Mouse (Mus musculus): ENCODE data around the gene Mindy4b-ps.
A peak's percentile ranks its signal among the peaks of the same experiment; 100 is the strongest.
"Not testable (repeated sequence)": the region's sequence is repeated elsewhere in the genome, so short reads cannot be mapped to it uniquely, and the experiment has no call there.

Mindy4b-ps gene

DNA sequence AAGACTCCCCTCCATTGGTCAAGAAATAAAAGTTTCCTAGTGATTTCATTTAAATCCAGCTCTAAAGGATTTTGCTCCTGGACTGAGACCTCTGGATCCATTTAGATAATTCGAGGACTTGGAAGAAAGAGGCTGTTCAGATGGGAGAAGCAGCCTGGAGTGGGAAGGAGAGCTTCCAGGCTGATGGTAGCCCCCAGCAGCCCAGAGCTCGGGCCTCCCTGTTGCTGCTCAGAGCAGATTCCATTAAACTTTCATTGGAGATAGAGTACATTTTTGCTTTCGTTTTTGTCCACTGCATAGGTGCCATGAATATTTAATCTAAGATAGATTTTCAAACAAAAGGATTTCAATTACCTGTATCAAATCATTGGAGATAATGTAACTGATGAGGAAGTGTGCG is at the start of gene Mindy4b-ps:
Gene Mindy4b-ps (minus strand): TSS at position 101 of the 400 bp plus-strand sequence.
- DNase-seq (ENCODE audit: low read depth, low spot score), result no peak

DNA sequence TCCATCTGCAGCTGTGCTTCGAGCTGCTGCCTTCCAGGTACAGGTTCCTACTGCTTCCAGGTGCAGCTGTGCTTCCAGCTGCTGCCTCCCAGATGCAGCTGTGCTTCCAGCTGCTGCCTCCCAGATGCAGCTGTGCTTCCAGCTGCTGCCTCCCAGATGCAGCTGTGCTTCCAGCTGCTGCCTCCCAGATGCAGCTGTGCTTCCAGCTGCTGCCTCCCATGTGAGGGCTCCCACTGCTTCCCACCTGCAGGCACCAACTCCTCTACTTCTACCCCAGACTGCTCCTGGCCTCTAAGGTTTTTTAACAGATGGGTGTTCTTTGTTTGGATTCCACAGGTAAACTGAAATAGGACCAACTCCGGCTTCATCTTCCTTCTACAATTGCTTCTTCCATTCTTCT is 49.8 kb upstream of the Mindy4b-ps start:
- DNase-seq (ENCODE audit: low read depth, low spot score), result not testable (repeated sequence)

DNA sequence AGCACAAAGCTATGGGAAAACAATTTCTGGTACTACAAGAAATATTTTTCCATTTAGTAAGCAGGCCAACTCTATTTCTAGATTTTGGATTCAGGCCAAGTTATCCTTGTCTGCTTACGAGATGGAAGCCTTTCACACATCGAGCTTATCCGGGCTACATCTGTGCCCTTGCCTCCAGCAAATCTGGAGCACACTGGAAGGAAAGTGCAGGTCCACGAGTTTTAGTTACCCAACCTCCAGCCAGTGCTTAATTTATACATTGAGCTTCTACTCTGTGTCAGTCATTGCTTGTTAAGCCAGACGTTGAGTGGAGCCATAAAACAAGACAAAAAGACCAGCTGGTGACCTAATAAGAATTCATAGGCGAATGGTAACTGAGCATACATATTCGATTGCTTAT is 43.6 kb upstream of the Mindy4b-ps start:
- no peak for DNase-seq (ENCODE audit: low read depth, low spot score)

DNA sequence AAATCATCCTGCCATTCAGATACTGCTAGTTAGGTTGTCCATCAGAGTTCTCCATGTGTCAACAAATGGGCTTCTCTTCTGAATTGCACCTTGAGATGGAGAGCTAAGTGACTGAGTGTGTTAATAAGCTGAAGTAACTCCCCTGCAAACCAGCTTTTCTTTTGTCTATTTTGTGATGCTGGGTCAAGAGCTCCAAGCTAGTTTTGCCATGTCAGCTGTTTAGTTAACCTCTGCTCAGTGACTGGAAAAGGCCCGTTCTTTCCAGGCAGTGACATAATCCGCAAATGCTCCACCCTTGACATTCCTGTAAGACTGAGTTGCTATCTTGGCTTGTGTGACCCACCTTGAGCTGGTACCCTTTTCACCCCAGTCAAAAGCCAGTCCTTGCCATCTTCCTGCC is 40.9 kb upstream of the Mindy4b-ps start:
- DNase-seq (ENCODE audit: low read depth, low spot score), result no peak

DNA sequence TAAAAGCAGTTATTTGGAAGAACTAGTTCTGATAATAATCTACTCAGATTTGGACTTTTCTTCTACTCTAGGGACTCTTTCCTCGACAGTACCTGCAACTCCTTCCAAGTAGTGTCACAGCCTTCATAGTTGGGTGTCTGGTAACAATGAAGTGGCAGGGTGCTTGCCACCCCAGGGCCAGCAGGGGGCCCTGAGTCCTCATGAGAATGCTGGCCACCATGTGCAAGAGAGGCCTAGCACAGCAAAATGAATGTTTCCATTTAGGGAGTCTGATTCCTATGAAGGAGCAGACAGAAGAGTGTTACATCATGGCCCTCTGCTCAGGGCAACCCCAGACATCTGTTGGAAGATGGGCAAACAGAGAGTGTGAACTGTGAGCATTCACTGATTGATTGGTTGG is 21.3 kb upstream of the Mindy4b-ps start:
- peak; percentile 40 for DNase-seq (ENCODE audit: low read depth, low spot score)

DNA sequence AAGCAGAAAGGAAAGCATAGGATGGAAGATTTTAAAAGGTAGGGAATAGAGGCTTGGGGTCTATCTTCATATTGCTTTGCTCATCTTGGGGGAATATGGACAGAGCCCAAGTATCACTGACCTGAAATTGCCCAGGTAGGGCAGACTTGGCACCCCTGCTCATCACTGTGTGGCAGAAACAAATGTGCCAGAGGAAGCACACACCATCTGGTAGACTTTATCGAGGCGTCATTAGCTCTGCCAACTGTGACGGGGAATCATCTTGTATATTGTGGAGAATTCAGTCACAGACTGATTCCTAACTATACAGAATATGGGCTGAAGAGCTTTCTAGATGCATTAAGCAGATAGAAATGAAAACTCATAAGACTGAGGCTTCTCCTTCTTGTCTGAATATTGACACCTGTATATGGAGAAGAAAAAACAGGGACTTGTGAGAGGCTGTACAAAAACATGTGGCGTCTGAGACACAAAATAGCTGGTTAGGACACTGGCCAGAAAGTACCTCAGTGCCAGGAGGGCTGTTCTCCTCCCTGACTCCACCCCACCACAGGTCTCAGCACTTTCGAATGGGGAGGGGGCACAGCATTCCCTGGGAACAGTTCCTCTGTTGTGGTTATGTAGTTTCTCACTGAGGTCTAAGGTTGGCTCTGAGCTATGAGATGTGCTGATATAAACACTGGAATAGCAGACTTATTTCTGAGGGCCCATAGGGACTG is 11.5 kb upstream of the Mindy4b-ps start:
- DNase-seq (ENCODE audit: low read depth, low spot score), result no peak

DNA sequence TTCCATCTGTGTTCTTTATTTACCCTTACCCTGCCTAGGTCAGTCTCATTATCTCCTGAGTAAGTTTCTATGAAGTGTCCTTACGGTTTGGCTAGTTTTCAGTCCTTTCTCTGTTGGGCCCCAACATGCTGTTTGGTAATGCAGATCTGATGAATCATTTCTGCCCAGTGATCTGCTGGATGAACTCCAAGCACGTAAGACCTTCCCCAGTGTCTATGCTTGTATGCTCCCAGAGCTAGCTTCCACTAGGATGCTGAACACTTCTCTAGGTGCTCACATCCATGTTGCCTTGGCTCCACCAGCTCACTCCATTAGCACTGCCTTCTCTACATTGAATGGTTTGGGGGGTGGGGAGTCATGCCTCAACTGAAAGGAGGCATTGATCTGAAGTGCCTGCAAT is 10.8 kb upstream of the Mindy4b-ps start:
- no peak for DNase-seq (ENCODE audit: low read depth, low spot score)

DNA sequence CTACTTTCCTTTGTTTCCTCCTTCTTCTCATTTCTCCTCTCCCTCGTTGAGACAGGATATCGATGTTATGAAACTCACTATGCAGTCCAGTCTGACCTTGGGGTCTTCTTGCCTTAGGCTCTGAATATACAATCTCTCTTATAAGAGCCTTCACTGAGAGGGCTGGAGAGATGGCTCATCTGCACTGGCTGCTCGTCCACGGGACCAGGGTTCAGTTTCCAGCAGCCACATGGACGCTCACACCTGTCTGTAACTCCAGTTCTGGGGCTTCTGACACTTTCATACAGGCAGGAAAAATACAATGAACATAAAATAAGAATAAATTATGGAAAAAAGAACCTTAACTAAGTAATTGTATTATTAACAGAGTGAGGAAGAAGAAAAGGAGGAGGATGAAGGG is 9.5 kb upstream of the Mindy4b-ps start:
- DNase-seq (ENCODE audit: low read depth, low spot score), result no peak

DNA sequence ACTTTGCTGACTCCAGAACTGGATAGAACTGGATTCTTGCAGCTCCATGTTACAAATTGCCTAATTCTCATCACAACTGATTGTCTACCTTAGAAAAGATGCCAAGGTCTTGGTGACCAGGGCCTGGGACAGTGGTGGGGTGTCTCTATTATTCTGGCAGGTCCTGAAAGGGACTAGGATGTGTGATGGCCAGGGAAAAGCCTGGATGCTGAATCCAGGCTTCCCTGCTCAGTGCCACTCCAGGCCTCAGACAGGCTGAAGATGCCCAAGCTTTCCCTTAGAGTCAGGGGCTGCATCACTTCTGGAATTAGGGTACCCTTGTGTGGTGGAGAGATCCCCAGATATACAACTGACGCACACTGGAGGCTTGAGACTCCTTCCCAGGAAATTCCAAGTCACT is 7.8 kb upstream of the Mindy4b-ps start:
- no peak for DNase-seq (ENCODE audit: low read depth, low spot score)

DNA sequence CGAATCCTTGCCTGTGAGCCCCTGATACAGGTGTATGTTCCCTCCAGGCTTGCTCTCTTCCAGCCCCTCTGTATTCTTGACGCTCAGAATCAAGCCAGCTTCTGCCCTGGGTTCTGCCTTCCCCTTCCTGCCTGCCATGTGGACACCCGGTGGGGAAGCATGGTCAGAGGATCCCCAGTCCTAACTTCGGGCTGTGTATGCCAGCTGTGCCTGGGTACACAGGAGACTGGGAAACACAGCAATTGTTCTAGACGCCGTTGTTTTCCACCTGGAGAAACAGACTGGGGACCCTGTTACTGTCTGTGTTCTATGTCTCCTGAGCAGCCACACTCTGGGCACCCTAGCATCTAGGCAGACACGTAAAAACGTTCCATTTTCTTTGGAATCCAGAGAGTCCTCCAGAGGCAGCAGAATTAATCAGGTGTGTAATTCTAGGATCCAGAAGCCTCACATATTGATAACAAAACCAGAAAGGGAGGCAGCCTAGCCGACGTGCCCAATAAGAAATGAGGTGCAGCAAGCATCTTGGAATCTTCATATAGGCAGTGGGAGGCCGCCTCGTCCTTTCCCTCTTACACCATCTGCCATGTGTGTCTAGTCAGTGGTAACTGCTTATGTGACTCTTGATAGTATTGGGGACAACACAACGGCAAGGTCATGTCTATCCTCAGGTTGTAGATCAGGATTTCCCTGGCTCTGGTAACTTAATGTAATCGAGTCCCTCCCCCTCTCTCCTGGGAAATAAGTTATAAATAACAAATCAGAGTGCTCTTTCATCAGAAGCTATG is 6.4 kb upstream of the Mindy4b-ps start:
- no peak for DNase-seq (ENCODE audit: low read depth, low spot score)

DNA sequence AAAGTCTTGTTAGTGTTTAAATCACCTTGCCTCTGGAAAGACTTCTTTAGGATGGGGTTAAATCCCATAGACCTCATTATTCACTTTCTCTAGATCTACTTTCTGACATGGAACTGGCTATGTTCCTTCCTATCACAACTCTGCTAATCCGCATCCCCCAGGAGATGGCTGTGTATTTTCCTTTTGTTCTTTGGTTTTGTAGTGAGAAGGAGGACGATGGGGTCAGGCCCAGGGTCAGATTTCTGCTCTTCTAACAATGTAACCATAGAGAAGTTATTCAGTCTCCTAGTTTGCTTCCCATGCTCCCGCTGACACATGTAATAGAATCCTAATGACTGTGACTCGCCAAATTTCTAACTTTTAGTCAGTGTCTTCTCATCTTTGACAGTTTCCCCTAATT is 4.2 kb upstream of the Mindy4b-ps start:
- DNase-seq (ENCODE audit: low read depth, low spot score), result no peak

DNA sequence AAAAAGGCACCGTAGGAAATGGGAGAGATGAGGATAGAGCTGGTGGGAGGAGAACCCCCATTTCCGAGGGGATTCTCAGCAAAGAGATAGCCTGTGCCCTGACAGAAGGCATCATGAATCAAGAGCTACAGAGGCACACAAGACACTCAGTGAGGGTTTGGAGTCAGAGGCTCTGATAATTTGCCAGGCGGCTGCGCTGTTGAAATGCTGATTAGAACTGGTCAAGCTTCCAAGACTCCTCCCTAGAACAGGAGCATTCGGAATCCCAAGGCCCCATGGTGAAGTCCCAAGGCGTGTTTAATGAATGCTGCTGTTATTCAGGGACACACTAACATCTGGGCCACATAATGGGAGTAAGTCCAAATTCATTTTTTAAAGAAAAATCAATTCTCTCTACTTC is 4.8 kb downstream of the Mindy4b-ps start:
- DNase-seq (ENCODE audit: low read depth, low spot score), result no peak

DNA sequence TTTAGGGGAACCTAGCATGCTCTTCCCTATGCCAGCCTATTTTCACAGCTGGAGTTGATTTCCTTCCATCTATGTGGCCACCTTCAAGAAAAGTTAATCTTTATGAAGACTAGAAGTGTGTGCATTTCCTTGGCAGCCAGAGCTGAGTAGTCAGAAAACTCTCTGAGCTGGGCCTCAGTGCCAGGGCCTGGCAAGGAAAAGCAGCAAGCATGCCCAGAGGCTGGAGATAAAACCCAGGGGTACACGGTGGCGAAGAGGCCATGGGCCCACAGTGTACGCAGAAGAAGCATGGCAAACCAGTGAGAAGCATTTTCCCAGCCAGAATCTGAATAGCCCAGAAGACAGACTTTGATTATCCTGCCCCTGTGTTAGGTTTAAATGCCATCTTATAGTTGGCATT is 7.9 kb downstream of the Mindy4b-ps start:
- no peak for DNase-seq (ENCODE audit: low read depth, low spot score)

DNA sequence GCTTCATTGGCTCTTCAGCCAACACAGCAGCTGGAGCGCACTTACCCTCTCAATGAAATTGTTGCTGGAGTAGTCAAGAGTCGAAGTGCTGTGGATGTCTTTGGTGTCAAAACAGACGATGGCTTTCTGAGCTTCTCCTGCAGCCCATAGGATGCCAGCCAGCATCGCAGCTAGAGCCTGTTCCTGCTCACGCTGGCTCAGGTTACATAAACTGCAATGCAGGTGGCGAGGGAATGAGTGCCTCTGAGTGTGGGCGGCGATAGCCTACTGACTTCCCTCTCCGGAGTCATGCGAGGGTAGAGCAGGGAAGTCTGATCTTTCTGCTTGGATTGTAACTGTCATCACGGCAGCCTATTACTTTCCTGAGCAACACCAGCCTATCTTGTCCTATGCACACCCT is 11.8 kb downstream of the Mindy4b-ps start:
- no peak for DNase-seq (ENCODE audit: low read depth, low spot score)

DNA sequence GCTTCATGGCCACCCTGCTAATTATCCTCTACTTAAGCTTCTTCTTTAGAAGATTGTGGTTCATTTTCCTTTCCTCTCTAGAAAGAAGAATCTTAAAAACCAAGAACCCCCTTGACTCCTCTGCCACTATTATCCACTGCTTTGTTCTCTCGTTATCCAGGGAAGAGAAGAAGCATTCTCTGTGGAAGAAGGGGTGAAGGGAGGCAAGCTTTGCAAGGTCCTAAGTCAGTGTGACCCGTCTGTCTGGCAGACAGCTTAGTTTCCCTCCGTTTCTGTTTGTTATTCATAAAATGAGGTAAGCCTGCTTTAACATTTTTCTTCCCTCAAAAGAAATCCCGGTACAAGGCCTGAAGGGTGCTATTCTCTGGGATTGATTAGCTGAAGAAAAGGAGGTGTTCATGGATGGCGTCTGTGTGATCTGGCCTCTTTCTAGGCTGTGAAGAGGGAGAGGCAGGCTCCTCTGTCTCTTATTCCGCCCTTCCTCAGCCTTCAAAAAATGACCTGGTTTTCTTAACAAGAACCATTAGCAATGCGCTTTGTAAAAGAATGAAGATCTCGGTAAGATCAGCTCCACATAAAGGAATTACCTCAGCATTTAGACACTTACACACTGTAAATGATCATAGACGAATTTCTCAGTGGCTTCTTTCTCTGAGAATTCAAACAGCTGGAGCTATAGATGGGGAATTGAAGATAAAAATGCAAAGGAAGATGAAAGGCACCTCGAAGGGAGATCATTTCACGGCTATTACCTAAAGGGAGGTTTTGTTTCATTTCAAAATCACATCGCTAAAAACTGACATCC is 12.8 kb downstream of the Mindy4b-ps start:
- no peak for DNase-seq (ENCODE audit: low read depth, low spot score)

DNA sequence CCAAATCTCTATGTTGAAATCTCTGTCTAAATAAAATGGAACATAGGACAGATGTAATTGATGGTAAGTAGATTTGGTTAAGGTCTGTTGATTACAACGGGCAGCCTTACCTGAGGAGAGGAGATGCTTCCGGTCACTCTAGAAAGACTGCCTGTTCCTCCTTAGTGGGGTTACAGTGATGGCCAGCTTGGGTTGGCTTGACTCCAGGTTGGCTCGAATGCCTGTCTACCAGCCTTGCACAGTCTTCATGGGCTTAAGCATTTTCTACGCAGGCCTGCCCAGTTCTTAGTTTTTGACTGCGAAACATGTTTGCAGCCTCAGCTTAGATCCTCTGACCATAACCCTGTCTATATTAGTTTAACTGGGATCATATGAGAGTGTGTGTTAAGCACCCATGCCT is 13.5 kb downstream of the Mindy4b-ps start:
- DNase-seq (ENCODE audit: low read depth, low spot score), result no peak

DNA sequence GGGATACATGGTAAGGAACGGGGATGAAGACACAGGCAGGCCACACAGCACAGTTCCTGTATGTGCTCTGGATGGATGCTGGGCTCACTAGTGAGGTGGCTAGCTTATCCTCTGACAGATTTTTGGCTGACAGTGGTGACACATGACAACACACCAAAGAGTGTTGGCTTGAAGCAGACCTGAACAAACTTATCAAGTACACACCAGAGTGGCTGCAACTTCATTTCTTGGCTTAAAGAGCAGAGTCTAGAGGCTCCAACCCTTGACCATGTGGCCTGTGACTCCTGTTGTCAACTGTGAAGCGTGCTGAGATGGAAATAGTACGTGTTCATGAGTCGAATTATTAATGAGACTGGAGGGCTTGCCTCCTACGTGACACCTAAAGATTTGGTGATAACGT is 17.4 kb downstream of the Mindy4b-ps start:
- no peak for DNase-seq (ENCODE audit: low read depth, low spot score)

DNA sequence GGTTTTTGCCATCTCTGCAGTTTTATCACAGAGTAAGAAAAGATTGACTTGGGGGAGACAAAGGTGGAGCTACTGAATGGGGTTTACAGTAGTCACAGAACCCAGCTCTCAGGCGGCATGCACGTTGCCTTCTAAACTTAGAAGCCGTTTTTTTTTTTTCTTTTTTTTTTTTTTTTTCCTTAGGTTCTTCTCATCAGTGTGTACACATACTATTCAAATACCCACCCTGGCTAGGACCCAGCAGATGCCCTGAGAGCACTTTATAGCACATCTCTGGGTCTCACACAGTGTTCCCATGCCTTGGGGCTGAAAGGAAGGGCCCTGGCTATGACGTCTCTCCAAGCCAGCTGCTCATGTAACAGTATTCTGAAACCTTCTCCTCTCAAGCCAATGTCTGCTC is 23.4 kb downstream of the Mindy4b-ps start:
- DNase-seq (ENCODE audit: low read depth, low spot score), result no peak

DNA sequence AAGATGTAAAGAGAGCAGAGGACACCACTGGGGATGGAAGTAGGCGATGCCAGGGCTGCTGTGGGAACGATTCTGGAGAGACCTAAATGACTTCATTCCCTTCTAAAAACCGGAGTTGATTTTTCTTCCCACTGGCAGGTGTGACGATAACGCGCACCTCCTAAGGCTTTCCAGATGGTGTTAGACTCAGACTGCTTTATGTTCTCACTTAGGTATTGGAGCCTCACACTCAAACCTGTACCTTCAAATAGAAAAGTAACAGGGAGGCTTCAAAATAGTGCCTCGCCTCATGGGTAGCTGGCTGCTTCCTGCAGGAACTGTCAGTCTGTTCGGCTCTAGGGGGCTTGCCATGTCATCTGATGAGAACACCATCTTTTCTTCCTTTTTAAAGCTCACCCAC is 23.9 kb downstream of the Mindy4b-ps start:
- no peak for DNase-seq (ENCODE audit: low read depth, low spot score)

DNA sequence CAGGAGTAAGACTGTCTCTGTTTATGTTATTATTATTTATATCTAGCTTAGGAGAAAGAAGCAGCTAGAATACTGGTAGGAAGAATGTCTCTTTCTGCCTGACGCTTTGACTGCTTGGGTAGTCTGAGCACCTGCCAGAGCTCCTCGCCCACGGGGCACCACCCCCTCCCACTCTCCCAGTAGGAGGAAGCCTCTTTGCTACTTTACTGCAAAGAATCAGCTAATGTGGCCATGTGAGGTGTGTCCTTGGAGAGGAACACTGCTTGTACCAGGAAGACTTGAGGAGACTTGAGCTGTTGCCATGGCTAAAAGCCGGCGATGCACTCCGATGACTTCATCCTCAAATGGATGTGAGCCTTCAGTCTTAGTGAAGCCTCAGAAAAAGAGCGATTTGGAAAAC is 32.6 kb downstream of the Mindy4b-ps start:
- no peak for DNase-seq (ENCODE audit: low read depth, low spot score)

DNA sequence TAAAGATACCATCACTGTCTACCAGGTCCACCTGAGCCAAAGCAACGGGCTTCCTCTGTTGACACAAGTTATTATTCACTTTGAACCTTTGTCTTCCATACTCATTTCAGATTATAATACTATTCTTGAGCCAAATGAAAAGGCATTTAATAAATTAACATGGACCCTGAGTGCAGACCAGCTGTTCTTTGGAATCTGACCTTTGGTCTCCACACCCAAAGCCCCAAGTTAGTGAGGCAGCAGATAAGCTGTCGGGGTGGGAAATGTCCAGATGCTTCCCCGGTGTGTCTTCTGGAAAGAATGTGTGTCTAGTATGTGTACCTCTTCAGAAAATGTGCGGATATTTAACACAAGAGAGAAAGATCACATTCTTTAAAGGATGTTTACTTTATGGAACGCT is 33.1 kb downstream of the Mindy4b-ps start:
- DNase-seq (ENCODE audit: low read depth, low spot score), result no peak

DNA sequence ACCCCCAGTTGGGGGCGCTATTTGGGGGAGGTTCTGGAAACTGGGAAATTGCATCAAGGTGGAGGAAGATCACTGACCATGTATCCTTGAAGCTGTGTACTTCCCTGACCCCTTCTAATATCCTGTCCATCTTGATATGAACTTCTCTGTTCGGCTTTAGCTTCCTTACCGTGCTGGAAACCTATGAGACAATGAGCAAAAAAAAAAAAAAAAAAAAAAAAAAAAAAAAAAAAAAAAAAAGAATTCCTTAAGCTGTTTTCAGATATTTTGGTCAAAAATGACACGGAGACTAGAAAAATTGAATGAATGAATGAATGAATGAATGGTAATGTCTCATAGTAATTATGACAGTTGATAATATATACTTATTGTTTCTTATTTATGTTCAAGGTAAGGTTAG is 35.6 kb downstream of the Mindy4b-ps start:
- no peak for DNase-seq (ENCODE audit: low read depth, low spot score)
